Mouse (Mus musculus) ES-E14 (cell line): ENCODE measurements around the gene Tiam1.
A peak's percentile ranks its signal among the peaks of the same experiment; 100 is the strongest.

ENCODE experiments used
- CHD2 ChIP-seq: IDR thresholded peaks from 2 replicates; pipeline ENCODE4 v1.6.1; 2014; ENCODE audit warnings: mild to moderate bottlenecking, low read depth, low read length, inconsistent platforms
- HCFC1 ChIP-seq: IDR thresholded peaks from 2 replicates; pipeline ENCODE4 v1.6.1; 2012; ENCODE audit warnings: low read length, inconsistent platforms, borderline replicate concordance; ENCODE audit not compliant: insufficient read depth
- MAFK ChIP-seq: IDR thresholded peaks from 2 replicates; pipeline ENCODE4 v1.6.1; 2014; ENCODE audit warnings: mild to moderate bottlenecking, low read depth, low read length, inconsistent platforms; ENCODE audit not compliant: insufficient read depth
- ZC3H11A ChIP-seq: IDR thresholded peaks from 2 replicates; pipeline ENCODE4 v1.6.1; 2012; ENCODE audit warnings: low read depth, mild to moderate bottlenecking, inconsistent platforms, low read length, borderline replicate concordance

- TF ChIP-seq HCFC1 (no peak), MAFK (peak; percentile 95), CHD2 (no peak), ZC3H11A (no peak)
Measured at GRCm38 (mm10) chr16:89883897-89884296, 259.7 kb downstream of the Tiam1 start.
